Mouse (Mus musculus) hindbrain, embryonic 13.5 days (tissue): Measurements from ENCODE around the gene Kif3c. TPM values are rescaled to one million over a fixed set of nuclear protein-coding genes. Genes with fewer than 3 reads are reported as not detected.
A peak's percentile ranks its signal among the peaks of the same experiment; 100 is the strongest.

Experiments
- ATAC-seq: fragments of 200-750 bp; cut with Nextera tagmentation; 2 replicates; pipeline ENCODE4 v1.8.0; 2017; ENCODE audit warnings: moderate TSS enrichment; ENCODE audit not compliant: low FRiP score
- H3K27ac ChIP-seq: fragments of 300-500 bp; sonication (generic); 2 replicates; pipeline ENCODE4 v1.5.1; 2015; ENCODE audit warnings: inconsistent platforms, mild to moderate bottlenecking, moderate library complexity
- H3K27me3 ChIP-seq: fragments of 300-500 bp; sonication (generic); 2 replicates; pipeline ENCODE4 v1.6.1; 2015; ENCODE audit warnings: mild to moderate bottlenecking, inconsistent platforms
- H3K36me3 ChIP-seq: fragments of 300-500 bp; sonication (generic); 2 replicates; pipeline ENCODE4 v1.6.1; 2015; ENCODE audit warnings: mild to moderate bottlenecking, inconsistent platforms
- H3K4me1 ChIP-seq: fragments of 300-500 bp; sonication (generic); replicated peaks from 2 replicates; pipeline ENCODE4 v1.6.1; 2015; ENCODE audit warnings: inconsistent platforms
- H3K4me2 ChIP-seq: fragments of 300-500 bp; sonication (generic); 2 replicates; pipeline ENCODE4 v1.6.1; 2015; ENCODE audit warnings: inconsistent platforms, mild to moderate bottlenecking, moderate library complexity
- H3K4me3 ChIP-seq: fragments of 300-500 bp; sonication (generic); 2 replicates; pipeline ENCODE4 v1.5.1; 2015; ENCODE audit warnings: mild to moderate bottlenecking, inconsistent platforms
- H3K9ac ChIP-seq: fragments of 300-500 bp; sonication (generic); 2 replicates; pipeline ENCODE4 v1.6.1; 2015; ENCODE audit warnings: mild to moderate bottlenecking, inconsistent platforms
- H3K9me3 ChIP-seq: fragments of 300-500 bp; sonication (generic); 2 replicates; pipeline ENCODE4 v1.6.1; 2016; ENCODE audit warnings: inconsistent platforms
- WGBS: fragments of 180-500 bp; shearing (Covaris S2); methylation state at CpG from one replicate; pipeline ENCODE4 v1.1.7; 2015; 5-methylcytosine and 5-hydroxymethylcytosine counted together
- polyA plus RNA-seq: library from polyadenylated mRNA; unstranded; fragments of >200 nt; fragmentation: Nextera tagmentation; extraction: Ambion mirVana; gene quantifications from 2 replicates; pipeline ENCODE4 v1.2.1, GENCODE M21; 2015

The Kif3c gene
- polyA plus RNA-seq, 1 experiment from 2014 or later, result 80.7 TPM

GRCm38 (mm10) chr12:3352216-3352615 lies 12.7 kb upstream of the Kif3c start:
- H3K4me2 ChIP-seq, result no peak overlapping the region
- H3K9ac ChIP-seq, result no peak overlapping the region
- no peaks in the 10 kb centered on the region for H3K9me3 ChIP-seq
- H3K4me1 ChIP-seq, result no peaks in the 10 kb centered on the region
- no peaks in the 10 kb centered on the region for H3K27me3 ChIP-seq
- H3K4me3 ChIP-seq, result no peak overlapping the region
- no peaks in the 10 kb centered on the region for H3K36me3 ChIP-seq
- no peak for ATAC-seq
- no peak overlapping the region for H3K27ac ChIP-seq
- 85% methylated on average over 6 of the region's 6 CpGs for WGBS

GRCm38 (mm10) chr12:3355068-3355467 lies 9.9 kb upstream of the Kif3c start:
- Histone ChIP-seq H3K9me3 (no peaks in the 10 kb centered on the region), H3K27ac (no peak overlapping the region), H3K4me3 (no peak overlapping the region), H3K9ac (no peak overlapping the region), H3K4me2 (no peak overlapping the region), H3K36me3 (no peaks in the 10 kb centered on the region), H3K4me1 (no peaks in the 10 kb centered on the region), H3K27me3 (no peaks in the 10 kb centered on the region)
- 88% methylated on average over 8 of the region's 8 CpGs for WGBS
- no peak for ATAC-seq

- Histone ChIP-seq H3K4me3 (no peak overlapping the region), H3K4me1 (no peaks in the 10 kb centered on the region), H3K27ac (no peak overlapping the region), H3K9me3 (no peaks in the 10 kb centered on the region), H3K4me2 (peak overlapping the region; percentile 19; the same call in 1 of the 2 replicates), H3K27me3 (no peaks in the 10 kb centered on the region), H3K9ac (no peak overlapping the region), H3K36me3 (no peaks in the 10 kb centered on the region)
- ATAC-seq, result no peak
- WGBS, result 71% methylated on average over 16 of the region's 16 CpGs
Measured at GRCm38 (mm10) chr12:3356824-3357223, 8.1 kb upstream of the Kif3c start.

GRCm38 (mm10) chr12:3359302-3359701 lies 5.6 kb upstream of the Kif3c start:
- ATAC-seq, result 0 out of 2 replicates have a peak, but pooled peaks have one; percentile 12
- no peak overlapping the region for H3K27ac ChIP-seq
- 27% methylated on average over 3 of the region's 3 CpGs for WGBS
- no peak overlapping the region for H3K4me2 ChIP-seq
- peaks cover 3% of the 10 kb centered on the region; the same call in 1 of the 2 replicates for H3K4me1 ChIP-seq
- no peaks in the 10 kb centered on the region for H3K36me3 ChIP-seq
- H3K9ac ChIP-seq, result no peak overlapping the region
- no peaks in the 10 kb centered on the region for H3K9me3 ChIP-seq
- H3K27me3 ChIP-seq, result no peaks in the 10 kb centered on the region
- no peak overlapping the region for H3K4me3 ChIP-seq

- ATAC-seq, result no peak
- 90% methylated on average over 2 of the region's 2 CpGs for WGBS
- H3K9me3 ChIP-seq, result no peaks in the 10 kb centered on the region
Measured at GRCm38 (mm10) chr12:3360043-3360442, 4.9 kb upstream of the Kif3c start.

GRCm38 (mm10) chr12:3364076-3364475 lies 856 bp upstream of the Kif3c start:
- ATAC-seq, result peak; percentile 11
- peaks cover 4% of the 10 kb centered on the region; the same call in 1 of the 2 replicates for H3K9me3 ChIP-seq
- H3K36me3 ChIP-seq, result peaks cover 17% of the 10 kb centered on the region
- peak overlapping the region; percentile 99; the same call in 1 of the 2 replicates for H3K9ac ChIP-seq
- H3K27ac ChIP-seq, result peak overlapping the region; percentile 98
- H3K4me2 ChIP-seq, result peak overlapping the region; percentile 87
- H3K4me3 ChIP-seq, result no peak overlapping the region
- WGBS, result 80% methylated on average over 5 of the region's 5 CpGs
- H3K4me1 ChIP-seq, result peaks cover 40% of the 10 kb centered on the region
- H3K27me3 ChIP-seq, result no peaks in the 10 kb centered on the region

More at GRCm38 (mm10) chr12:3360043-3360442, 4.9 kb upstream of the Kif3c start:
- Histone ChIP-seq H3K9ac (no peak overlapping the region), H3K36me3 (no peaks in the 10 kb centered on the region), H3K27me3 (no peaks in the 10 kb centered on the region), H3K4me3 (no peak overlapping the region), H3K4me2 (no peak overlapping the region), H3K4me1 (peaks cover 8% of the 10 kb centered on the region; the same call in 1 of the 2 replicates), H3K27ac (no peak overlapping the region)

- H3K4me3 ChIP-seq, result peak overlapping the region; percentile 88
- H3K4me2 ChIP-seq, result peak overlapping the region; percentile 87
- H3K36me3 ChIP-seq, result peaks cover 17% of the 10 kb centered on the region
- 3% methylated on average over 31 of the region's 31 CpGs for WGBS
- ATAC-seq, result peak; percentile 61
- H3K27me3 ChIP-seq, result no peaks in the 10 kb centered on the region
- H3K27ac ChIP-seq, result peak overlapping the region; percentile 98
- H3K4me1 ChIP-seq, result peaks cover 54% of the 10 kb centered on the region
- H3K9me3 ChIP-seq, result peaks cover 4% of the 10 kb centered on the region; the same call in 1 of the 2 replicates
- peak overlapping the region; percentile 99 for H3K9ac ChIP-seq
Measured at GRCm38 (mm10) chr12:3365449-3366189, 687 bp downstream of the Kif3c start.

- Histone ChIP-seq H3K4me3 (peak overlapping the region; percentile 88), H3K27me3 (no peaks in the 10 kb centered on the region), H3K9ac (peak overlapping the region; percentile 99), H3K9me3 (peaks cover 4% of the 10 kb centered on the region; the same call in 1 of the 2 replicates), H3K36me3 (peaks cover 17% of the 10 kb centered on the region), H3K4me2 (peak overlapping the region; percentile 87), H3K4me1 (peaks cover 62% of the 10 kb centered on the region), H3K27ac (peak overlapping the region; percentile 98)
- peak; percentile 12 for ATAC-seq
- WGBS, result 63% methylated on average over 22 of the region's 22 CpGs
Measured at GRCm38 (mm10) chr12:3366190-3366956, 1.4 kb downstream of the Kif3c start.

- no peak for ATAC-seq
- peak overlapping the region; percentile 99 for H3K9ac ChIP-seq
- H3K27me3 ChIP-seq, result no peaks in the 10 kb centered on the region
- peak overlapping the region; percentile 88 for H3K4me3 ChIP-seq
- peaks cover 4% of the 10 kb centered on the region; the same call in 1 of the 2 replicates for H3K9me3 ChIP-seq
- H3K4me2 ChIP-seq, result peak overlapping the region; percentile 87
- 97% methylated on average over 14 of the region's 14 CpGs for WGBS
- H3K27ac ChIP-seq, result no peak overlapping the region
- peaks cover 19% of the 10 kb centered on the region for H3K36me3 ChIP-seq
- peaks cover 67% of the 10 kb centered on the region for H3K4me1 ChIP-seq
Measured at GRCm38 (mm10) chr12:3366957-3367260, 2.0 kb downstream of the Kif3c start.

GRCm38 (mm10) chr12:3368771-3369170 lies 3.8 kb downstream of the Kif3c start:
- no peak for ATAC-seq
- 26% methylated on average over 3 of the region's 3 CpGs for WGBS
- peaks cover 4% of the 10 kb centered on the region; the same call in 1 of the 2 replicates for H3K9me3 ChIP-seq

GRCm38 (mm10) chr12:3370979-3371925 lies 6.3 kb downstream of the Kif3c start:
- H3K9me3 ChIP-seq, result peaks cover 4% of the 10 kb centered on the region; the same call in 1 of the 2 replicates
- peaks cover 79% of the 10 kb centered on the region for H3K4me1 ChIP-seq
- peak overlapping the region; percentile 88 for H3K4me3 ChIP-seq
- peaks cover 54% of the 10 kb centered on the region for H3K36me3 ChIP-seq
- peak overlapping the region; percentile 72 for H3K9ac ChIP-seq
- H3K27me3 ChIP-seq, result no peaks in the 10 kb centered on the region
- 5% methylated on average over 11 of the region's 11 CpGs for WGBS
- H3K27ac ChIP-seq, result peak overlapping the region; percentile 76
- ATAC-seq, result peak; percentile 19; the same call in 1 of the 2 replicates
- peak overlapping the region; percentile 87 for H3K4me2 ChIP-seq

More at GRCm38 (mm10) chr12:3368771-3369170, 3.8 kb downstream of the Kif3c start:
- no peaks in the 10 kb centered on the region for H3K27me3 ChIP-seq
- peak overlapping the region; percentile 88 for H3K4me3 ChIP-seq
- H3K36me3 ChIP-seq, result peaks cover 35% of the 10 kb centered on the region
- H3K4me1 ChIP-seq, result peaks cover 84% of the 10 kb centered on the region
- peak overlapping the region; percentile 71 for H3K9ac ChIP-seq
- H3K4me2 ChIP-seq, result peak overlapping the region; percentile 87
- peak overlapping the region; percentile 67 for H3K27ac ChIP-seq
